Mouse (Mus musculus) cerebral cortex, adult 2 months (tissue): ENCODE measurements around the gene Ecel1.

Experiments
- WGBS: fragments of 180-500 bp; shearing (Covaris S2); methylation state at CpG from one replicate; pipeline ENCODE4 v1.1.7; 2018; 5-methylcytosine and 5-hydroxymethylcytosine counted together

Ecel1 gene

GRCm38 (mm10) chr1:87156199-87156587 lies at the start of gene Ecel1:
Gene Ecel1, minus strand, starts transcription at chr1:87156521.
- 11% methylated on average over 12 of the region's 12 CpGs for WGBS

DNA sequence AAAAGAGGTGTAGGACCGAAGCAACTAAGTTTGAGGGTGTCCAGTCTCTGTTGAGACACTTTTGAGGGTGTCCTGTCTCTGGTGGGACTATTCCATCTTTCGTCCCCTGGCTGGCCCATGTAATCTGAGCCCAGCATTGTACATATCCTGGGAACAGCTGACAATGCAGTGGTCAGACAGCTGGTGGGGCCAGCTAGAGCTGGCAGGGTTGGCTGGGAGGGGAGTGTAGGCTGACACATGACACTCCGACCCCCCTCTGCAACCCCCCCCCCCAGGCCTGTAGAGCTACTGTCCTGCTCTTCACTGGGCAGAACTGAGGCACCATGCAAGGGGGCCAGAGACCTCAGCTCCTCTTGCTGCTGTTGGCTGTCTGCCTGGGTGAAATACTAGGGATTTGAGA lies 49.2 kb upstream of the Ecel1 start:
- 61% methylated on average over 3 of the region's 3 CpGs for WGBS

DNA sequence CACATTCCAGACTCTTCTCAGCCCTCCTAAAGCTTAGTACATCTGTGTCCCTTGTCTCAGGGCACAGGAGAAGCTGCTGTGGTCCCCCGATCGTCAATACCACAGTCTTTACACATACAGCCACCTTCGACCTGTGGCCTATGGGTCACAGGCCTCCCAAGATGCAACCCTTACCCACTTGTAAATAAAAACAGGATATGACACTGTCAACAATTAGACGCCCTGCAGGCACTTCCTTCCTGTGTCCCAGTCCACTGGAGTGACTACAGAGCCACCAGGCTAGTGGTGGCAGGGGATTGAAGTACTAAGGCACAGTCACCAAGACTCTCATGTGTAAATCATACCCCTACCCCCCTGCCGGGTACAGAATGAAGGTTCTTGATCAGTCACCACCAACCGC lies 48.7 kb upstream of the Ecel1 start:
- 80% methylated on average over 6 of the region's 6 CpGs for WGBS

DNA sequence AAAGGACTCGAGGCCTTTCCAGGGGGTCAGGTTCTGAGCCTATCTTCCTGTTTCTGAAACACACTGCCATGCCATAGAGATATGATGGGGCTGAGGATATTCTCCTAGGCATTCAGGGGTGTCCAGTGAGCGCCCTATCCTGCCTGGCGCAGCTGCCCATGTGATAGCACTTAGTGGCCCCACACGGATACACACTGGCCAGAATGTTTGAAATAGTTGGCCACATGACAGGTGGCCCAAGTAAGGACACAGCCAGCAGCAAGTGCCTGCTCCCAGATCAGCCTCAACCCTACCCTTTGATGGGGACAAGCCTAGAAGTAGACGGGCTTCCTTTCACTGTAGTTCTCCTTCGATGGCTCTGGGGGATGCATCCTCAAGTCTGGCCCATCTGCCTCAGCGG lies 48.1 kb upstream of the Ecel1 start, which contains the start of gene Chrng:
Chrng (plus strand) TSS at position 193 of the 400 bp plus-strand sequence.
- 91% methylated on average over 7 of the region's 7 CpGs for WGBS

DNA sequence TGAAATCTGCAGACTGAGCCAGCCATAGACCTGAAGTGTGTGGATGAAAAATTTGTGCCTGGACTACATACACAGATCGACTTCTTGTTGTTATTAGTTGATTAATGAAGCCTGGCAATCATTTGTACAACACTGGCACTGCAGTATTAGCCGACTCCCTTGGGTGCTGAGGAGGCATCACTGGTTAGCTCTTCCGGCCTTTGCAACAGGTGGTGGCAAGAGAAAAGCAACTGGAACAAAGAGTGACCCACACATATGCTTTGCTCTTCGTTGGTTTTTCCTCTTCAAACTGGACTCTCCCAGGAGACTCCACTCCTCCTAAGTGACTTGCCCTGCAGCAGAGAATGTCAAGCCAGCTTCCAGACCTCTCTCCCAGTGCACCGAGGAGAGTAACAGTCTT lies 47.5 kb upstream of the Ecel1 start:
- WGBS, result 85% methylated on average over 5 of the region's 5 CpGs

GRCm38 (mm10) chr1:87201848-87202247 lies 45.5 kb upstream of the Ecel1 start:
- WGBS, result 52% methylated on average over 1 of the region's 1 CpGs

DNA sequence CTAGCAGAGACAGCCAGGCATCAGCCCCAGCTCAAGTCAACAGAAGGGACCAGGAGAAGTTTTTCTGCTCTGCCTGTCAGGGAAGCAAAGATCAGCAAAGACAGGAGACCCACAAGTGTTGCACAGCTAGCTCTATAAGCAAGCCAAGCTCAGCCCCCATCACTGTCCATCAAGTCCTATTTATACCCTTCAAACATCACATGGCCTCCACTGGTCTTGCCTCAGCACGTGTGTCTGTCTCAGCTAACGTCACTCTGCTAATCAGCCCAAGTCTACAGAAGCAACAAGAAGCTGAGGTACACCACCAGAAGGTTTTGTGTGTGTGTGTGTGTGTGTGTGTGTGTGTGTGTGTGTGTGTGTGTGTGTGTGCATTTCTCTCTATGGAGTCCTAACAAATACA lies 44.5 kb upstream of the Ecel1 start:
- 35% methylated on average over 2 of the region's 2 CpGs for WGBS

DNA sequence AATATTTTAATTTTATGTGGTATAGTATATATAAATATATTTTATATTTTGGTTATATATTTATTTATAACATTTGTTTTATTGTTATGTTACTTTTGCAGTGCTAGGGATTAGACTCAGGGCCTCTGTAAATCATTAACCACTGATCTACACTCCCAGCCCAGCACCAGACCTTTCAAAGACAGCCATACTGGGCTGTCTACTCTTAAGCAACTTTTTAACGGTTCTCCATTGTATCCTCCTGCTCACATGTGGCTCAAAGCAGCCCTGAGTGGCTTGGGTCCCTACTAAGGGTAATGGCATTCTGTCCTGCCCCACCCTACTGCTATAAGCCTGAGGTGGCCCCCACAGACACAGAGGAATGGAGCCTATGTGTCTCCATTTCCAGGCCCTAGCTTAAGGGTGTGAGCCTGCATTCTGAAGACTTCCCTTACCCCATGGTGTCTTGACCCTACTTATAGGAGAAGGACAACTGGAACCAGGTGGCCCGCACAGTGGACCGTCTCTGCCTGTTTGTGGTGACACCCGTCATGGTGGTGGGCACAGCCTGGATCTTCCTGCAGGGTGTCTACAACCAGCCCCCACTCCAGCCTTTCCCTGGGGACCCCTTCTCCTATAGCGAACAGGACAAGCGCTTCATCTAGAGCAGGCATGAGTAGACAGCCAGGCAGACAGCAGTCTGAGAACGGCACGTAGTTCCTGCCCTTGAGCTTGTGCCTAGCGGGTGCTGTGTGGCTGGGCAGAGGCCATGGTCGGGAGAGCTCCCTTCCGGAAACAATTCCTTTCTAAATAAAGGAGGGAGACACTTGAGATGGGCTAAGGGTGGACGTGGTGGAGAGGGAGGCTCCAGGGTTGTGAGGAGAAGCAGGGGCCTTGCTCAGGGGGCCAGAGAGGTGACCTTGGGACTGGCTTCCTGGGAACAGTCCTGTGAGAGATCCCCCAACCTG lies 42.1 kb upstream of the Ecel1 start:
- WGBS, result 82% methylated on average over 12 of the region's 12 CpGs

DNA sequence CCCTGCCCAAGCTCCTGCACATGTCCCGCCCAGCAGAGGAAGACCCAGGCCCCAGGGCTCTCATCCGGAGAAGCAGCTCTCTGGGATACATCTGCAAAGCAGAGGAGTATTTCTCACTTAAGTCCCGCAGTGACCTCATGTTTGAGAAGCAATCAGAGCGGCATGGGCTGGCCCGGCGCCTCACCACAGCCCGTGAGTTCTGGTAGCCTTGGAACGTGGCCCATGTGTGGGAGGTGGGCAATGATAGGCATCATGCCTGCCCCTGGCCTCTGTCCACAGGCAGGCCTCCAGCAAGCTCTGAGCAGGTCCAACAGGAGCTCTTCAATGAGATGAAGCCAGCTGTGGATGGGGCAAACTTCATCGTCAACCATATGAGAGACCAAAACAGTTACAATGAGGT lies 41.0 kb upstream of the Ecel1 start:
- 77% methylated on average over 9 of the region's 9 CpGs for WGBS

GRCm38 (mm10) chr1:87190429-87190828 lies 34.1 kb upstream of the Ecel1 start, which contains the start of gene Chrnd:
Gene Chrnd, plus strand, starts transcription at chr1:87190607.
- whole genome bisulfite sequencing, result 50% methylated on average over 4 of the region's 4 CpGs

- WGBS, result under 1% methylated on average over 15 of the region's 15 CpGs
Measured at GRCm38 (mm10) chr1:87187037-87187355, 30.7 kb upstream of the Ecel1 start.

DNA sequence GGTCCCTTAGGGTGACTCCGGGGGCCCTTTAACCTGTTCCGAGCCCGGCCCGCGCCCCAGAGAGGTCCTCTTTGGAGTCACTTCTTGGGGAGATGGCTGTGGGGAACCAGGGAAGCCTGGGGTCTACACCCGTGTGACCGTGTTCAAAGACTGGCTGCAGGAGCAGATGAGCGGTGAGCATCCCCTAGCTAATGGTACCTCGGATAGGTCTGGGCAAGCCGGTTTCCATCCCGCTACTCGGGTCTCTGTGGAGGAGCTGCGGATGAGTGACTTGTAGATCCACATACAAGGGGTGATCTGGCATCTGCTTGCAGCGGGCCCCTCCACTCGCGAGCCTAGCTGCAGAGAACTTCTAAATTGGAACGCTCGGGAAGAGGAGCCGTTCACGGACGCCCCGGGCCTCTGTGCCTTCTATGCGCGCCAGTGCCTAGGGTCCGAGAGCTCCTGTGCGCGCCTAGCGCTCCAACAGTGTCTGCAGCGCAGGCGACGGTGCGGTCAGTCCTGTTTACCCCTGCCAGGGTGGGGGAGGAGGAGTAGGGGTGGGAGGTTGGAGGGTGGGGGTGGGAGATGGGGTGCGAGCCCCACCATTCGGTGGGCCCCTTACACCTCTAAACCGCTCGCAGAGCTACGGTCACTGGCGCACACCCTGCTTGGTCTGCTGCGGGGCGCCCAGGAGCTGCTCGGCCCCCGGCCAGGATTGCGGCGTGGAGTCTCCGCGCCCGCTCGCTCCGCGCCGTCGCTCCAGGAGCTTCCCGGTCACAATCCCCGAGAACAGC lies 30.1 kb upstream of the Ecel1 start:
- WGBS, result 6% methylated on average over 54 of the region's 54 CpGs

DNA sequence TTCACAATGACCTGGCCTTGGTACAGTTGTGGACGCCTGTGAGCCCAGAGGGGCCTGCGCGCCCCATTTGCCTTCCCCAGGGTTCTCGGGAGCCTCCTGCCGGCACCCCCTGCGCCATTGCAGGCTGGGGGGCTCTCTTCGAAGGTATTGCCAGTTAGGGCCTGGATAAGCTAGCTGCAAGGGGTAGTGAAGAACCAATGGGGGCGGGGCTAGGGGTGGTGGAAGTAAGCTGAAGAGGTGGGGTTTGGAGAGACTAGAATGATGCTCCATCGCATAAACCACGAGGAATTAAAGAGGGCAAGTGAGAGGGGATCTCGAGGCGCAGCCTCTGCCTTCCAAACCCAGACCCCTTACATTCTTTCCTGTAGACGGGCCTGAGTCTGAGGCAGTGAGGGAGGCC lies 29.2 kb upstream of the Ecel1 start:
- 41% methylated on average over 13 of the region's 13 CpGs for WGBS

DNA sequence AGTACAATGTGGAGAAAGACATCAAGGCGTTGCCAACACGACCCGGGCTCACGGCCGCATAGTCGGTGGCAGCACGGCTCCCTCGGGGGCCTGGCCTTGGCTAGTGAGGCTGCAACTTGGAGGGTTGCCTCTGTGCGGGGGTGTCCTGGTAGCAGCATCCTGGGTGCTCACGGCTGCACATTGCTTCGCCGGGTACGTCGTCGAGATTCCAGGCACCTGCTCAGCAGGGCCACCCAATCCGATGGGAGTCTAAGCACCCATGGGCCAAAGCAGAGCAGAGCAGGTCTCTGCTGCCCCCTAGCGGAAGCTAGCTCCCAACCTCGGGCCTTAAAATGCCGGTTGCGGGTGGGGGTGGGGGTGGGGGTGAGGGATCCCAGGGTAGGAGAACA lies 28.4 kb upstream of the Ecel1 start:
- 8% methylated on average over 20 of the region's 20 CpGs for WGBS

DNA sequence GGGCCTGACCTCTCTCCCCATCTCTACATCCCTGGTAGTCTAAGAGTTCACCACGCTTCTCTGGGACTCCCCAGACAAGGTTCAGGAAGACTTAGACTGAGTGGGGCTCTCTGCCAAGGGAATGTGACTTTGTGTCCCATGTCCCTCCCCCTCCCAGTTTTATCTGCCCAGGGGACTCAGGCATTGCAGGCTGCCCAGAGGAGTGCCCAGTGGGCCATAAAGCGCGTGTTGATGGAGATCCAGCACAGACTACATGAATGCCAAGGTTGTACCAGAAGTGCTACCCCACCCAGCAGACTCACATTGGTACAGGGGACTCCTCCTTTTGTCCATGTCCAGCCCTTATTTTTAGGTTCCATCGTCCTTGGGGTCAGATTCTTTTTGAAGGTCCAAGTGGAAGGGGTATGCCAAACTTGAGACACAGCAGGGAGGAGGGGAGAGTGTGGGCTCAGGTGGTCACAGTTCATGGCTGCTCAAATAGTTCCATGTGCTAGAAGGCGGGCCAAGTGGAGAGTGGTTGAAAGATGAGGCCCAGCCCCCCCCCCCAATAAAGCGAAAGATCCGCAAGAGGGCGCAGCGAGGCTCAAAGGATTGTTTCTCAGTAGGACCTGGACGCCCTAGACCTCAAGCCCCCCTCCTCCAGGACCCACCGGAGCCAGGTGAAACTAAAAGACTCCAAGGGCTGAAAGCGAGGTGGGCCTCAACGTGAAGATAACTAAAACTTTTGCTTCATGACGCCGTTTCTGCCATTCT lies 27.9 kb upstream of the Ecel1 start:
- 41% methylated on average over 15 of the region's 15 CpGs for WGBS

- WGBS, result 57% methylated on average over 9 of the region's 9 CpGs
Measured at GRCm38 (mm10) chr1:87183013-87183412, 26.7 kb upstream of the Ecel1 start, which contains the start of gene Prss56. Gene Prss56, plus strand, starts transcription at chr1:87183313.

DNA sequence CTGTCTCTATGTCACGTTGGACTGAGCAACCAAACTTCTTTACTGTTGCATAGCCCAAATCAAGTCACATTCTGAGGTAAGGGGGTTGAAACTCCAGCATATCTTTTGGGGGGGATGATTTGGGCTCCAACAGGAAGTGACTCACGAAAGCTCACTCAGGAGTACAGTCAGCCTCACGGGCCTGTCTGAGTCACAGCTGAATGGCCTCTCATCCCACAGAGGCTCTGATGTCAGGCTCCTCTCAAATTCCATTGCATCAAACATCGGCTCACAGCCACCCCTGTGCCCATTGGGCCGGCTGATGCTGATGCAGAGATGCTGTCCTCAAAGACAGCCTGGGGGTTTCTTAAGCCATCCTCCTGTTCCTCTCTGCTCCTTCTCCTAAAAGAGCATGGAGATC lies 24.6 kb upstream of the Ecel1 start:
- 53% methylated on average over 5 of the region's 5 CpGs for WGBS

- 28% methylated on average over 11 of the region's 11 CpGs for WGBS
Measured at GRCm38 (mm10) chr1:87175852-87176292, 19.6 kb upstream of the Ecel1 start.

DNA sequence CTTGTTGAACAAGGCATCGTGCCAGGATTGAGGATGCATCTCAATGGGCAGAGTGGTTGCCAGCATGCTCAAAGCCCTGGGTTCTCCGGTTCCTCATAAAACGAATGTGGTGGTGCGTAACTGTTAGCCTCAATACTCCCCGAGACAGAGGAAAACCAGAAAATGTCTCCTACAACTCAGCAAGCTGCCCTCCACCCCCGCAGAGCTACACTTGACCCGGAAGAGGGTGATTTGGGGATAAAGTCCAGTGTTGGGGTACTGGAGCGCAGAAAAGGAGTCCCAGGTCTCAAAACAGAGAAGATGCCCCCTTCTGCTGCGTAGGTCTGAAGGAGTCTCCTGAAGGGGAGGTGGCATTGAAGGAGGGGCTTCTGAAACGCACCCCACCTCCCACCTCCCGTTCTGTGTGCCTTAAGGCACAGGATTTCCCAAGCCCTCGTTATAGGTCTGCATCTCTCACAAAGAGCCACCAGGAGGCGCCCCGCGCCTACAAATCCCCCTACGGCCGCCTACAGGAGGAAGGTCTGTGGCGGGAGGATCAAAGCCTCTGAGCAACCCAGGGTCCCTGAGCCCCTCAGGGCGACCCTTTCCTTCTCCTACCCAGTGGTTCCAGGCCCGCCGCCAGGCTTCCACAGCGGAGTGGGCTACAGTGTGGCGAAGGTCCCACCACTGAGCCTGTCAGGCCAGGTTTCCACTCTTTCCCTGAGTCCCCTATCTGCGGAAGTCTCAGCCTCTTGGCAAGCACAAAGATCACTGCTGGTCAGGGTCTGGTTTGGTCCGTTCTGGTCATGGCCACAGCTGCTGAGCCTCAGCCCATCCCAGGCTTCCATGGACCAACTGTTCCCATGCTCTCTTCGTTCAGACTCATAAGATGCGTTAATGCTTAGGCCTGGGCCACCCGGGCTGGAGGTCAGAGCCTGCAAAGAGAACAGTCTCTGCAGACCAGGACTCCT lies 18.0 kb upstream of the Ecel1 start:
- WGBS, result 34% methylated on average over 28 of the region's 28 CpGs

DNA sequence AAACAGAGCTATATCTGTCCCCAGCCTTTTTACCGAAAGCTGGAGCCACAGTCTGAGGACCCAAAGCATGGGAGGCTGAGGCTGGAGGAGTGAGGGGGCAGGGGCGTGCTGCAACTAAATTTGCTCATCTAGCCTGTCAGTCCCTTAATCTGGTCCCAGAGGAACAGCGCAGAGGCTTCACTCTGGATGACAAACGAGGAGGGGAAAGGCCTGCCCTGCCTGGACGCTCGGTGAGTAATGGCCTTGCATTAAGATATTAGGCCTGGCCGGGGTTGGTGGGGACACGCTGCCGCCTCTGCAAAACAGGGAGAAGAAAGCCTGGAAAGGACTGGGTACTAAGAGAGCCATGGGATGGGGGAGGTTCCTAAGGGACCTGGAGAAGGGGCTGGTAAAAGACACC lies 16.0 kb upstream of the Ecel1 start:
- 66% methylated on average over 9 of the region's 9 CpGs for WGBS

- WGBS, result 90% methylated on average over 1 of the region's 1 CpGs
Measured at GRCm38 (mm10) chr1:87171312-87171711, 15.0 kb upstream of the Ecel1 start.
